Mouse (Mus musculus) ovary, postnatal 36 days (tissue): ENCODE results near the gene Dennd4a.

Experiments used
- DNase-seq: peaks from one replicate; pipeline ENCODE4 v3.0.0; 2022; ENCODE audit warnings: low spot score, mixed read lengths

Dennd4a gene

DNA sequence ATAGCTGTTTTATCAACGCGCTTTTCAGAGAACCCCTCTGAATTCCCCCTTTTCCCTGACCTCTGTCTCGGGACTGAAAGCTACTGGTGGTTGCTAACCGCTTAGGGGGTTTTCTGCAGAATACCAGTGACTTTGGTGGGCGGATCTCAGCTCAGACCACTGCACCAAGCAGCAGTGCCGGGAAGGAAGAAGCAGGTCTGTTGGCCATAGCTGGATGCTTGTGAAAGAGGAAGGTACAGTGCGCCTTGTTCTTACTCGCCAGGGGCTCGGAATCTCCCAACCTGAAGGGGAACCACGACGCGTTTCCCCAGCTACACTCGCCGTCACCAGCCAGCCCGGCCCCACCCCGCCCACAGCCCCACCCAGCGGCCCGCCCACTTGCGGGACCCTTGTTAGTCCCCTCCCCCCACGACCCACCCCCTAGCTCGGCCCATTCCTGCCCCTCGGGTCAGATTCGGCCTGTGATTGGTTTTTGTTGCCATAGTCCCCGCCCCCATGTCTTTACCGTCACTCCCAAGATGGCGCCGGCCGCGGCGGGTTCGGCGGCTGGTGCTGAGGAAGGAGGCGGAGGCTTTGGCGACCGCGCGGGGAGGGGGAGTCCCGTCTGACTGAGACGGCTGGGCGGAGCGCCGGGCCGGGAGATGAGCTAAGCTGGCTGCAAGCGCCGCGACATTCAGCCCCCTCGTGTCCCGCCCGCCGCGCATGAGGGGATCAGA, at the start of gene Dennd4a:
Dennd4a (plus strand) TSS at position 519 of the 716 bp plus-strand sequence.
- peak; percentile 98 for DNase-seq

DNA sequence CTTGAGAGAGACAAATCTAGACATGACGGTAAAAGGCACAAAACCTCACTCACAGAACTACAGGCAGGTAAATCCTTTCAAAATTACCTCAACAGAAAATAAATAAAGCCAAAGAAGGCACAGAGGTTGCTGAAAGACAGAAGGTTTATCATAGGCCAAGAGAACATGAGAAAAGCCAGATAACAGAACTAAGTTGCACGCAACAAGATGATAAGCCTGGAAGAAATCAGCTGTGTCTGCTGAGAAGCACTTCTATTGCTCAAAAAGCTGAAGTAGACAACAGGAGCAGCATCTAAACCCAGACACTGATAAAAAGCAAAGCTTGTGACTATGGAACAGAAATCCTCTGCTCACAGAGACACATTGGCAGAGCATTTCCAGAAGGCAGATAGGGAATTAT, 46.3 kb upstream of the Dennd4a start:
- DNase-seq = no peak

DNA sequence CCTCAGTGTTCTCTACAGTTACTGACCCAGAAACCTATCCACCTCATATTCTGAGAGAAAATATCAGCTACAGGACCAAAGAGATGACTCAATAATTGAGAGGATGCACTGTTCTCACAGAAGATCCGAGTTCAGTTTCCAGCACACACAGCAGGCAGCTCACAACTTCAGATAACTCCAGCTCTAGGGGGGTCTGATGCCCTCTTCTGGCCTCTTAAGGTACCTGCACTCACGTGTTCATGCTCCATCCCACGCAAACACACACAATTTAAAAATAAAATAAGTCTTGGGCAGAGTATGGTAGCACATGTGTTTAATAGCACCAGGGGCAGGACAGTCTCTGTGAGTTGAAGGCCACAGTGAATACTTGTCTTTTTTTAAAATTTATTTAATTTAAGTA, 45.0 kb upstream of the Dennd4a start:
- DNase-seq = no peak

DNA sequence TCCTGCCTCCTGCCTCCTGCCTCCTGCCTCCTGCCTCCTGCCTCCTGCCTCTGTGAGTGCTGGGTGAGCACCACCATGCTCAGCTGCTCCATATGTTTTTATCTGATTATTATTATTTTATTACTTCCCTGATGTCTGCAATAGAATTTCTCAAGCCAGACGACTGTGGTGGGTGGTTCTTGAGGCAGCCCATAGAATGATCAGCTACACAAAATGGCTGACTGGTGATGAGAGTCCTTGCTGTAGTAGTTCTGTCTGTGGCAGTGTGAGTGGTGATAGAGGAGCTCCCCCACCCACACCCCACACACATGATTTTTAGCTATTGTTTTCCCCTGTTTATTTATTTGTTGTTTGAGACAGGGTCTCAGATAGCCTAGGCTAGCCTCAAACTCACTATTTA, 43.3 kb upstream of the Dennd4a start:
- DNase-seq = no peak

DNA sequence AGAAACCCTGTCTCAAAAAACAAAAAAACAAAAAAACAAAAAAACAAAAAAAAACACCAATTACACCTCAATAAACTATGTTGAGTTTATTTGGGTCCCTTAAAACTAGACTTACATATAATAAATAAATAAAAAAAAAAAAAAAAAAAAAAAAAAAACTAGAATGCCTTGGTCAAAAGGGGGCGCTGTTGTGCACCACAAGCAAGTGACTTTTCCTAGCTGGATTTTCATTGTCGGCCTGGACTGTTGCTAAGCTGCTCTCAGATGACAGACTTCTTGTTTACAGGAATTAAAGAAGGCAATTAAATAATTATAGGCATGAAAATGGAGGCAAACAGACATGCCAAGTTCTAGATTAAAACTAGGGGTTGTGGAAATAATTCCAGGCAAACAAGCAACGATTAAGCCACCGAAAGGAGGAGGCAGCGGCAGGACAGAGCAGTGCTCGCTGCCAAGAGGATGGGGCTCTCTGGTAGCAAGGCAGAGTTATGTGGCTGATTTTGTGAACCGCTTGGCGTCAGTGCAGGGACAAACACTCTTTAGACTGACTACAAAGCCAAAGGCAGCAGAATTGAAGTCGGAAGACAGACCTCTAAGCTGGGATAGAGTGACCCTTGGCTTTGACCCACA, 42.0 kb upstream of the Dennd4a start:
- peak; percentile 25 for DNase-seq

DNA sequence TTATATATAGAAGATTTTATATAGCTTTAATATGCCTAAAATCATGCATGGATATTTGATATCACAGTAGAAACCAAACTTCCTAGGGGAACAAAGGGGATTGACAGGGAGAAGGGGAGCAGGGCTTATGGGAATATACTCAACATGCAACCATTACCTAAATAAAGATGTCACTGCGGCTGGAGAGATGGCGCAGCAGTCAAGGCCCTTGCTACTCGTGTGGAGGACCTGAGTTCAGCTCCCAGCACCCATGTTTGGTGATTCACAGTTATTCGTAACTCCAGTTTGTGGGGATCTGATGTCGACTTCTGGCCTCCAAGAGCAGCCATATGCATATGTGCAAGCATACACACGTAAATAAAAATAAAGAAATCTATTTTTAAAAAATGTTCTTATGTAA, 41.2 kb upstream of the Dennd4a start:
- DNase-seq = no peak

DNA sequence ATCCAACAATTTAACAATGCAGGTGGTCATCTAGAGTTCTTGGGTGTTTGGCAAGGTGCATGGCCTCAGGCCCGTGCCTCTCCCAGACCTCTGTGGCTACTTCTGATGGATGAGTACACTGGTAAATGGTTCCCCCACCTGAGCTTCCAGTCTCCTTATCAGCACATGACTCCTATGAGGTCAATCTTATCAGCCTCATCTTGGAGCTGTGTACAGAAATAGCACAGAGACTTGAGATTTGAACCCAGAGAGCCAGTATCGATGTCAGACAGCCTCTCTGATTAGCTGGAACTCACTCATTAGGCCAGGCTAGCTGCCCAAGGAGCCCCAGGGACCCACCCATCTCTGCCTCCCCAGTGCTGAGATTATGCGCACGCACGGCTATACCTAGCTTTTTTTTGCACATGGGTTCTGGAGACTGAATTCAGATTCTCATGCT, 40.7 kb upstream of the Dennd4a start:
- no peak for DNase-seq

DNA sequence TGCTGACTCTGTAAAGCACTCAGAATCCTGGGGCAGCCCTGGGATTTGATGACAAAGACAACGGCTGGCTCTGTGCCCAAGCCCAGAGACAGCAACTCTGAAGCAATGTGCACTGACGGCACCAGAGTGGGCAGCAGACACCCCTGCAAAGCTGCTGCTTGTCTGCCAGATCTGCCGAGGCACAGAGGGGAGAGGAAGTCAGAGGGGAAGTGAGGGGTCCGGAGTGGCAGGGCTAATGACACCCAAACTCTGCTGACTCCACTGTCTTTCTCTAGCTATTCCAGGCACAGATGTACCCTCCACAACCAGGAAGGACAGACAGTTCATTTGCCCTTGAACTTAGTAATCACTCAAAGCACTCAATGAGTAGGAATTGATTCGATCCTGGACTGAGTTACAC, 39.9 kb upstream of the Dennd4a start:
- DNase-seq = peak; percentile 22

DNA sequence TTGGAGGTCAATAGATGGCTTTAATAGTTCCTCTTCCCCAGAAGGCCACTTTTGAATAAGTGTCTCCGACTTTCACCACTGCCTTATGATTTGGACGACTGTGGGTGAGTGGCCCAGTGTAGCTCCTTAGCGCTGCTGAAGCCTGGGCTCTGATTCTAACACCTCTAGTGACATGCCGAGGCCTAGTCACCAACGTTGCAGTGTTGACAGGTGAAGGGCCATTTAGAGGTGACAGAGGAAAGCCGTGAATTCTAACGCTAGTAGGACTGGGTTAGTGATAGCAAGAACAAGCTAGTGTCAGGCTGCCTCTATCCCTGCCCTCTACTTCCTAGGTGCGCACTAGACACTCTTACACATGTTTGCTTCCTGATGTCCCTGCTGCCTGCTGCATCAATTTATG, 37.9 kb upstream of the Dennd4a start:
- DNase-seq = no peak

DNA sequence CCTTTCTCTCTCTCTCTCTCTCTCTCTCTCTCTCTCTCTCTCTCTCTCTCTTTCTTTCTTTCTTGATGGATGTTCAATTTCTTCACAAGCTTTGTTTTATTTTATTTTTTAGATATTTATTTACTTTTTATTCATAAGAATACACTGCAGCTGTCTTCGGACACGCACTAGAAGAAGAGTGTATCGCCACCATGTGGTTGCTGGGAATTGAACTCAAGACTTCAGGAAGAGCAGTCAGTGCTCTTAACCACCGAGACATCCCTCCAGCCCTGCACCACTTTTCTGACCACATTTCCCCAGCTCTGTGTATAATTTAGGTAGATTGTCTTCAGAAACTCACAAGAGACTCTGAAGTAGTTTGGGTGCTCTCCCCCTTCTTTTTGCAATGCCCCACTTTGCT, 37.2 kb upstream of the Dennd4a start:
- no peak for DNase-seq

DNA sequence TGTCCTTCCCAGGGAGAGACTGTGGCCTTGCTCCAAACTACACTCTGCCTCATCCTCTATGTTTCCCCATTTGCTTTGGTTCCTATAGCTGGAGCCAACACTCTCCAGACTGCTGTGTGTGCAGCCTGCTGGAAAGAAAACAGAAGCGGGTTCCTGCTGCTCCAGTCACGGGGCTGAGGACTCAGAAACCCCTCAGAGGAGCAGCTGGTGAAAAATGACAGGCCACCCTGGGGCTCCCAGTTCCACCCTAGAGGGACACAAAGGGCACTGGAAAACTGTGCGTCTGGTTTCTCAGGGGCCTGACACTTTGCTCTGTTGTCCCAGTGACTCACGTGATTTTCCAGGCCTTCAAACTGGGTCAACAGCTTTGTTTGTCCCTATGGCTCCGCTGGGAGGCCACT, 36.7 kb upstream of the Dennd4a start:
- DNase-seq = no peak

DNA sequence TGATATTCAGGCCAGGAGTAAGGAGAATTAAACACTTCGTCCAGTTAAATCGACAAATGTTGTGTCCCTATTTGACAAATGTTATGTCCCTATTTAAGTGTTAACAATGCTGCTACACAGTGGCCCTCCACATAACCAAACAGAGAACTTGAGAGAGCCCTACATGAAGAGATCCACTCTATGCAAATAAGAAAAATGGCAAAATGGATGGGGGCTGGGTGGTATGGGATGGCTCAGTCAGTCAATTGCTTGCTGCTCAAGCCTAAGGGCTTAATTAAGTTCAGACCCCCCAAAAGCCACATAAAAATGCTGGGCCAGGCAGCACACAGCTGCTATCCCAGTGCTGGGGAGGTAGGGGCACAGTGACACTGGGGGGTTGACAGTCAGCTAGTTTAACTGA, 36.3 kb upstream of the Dennd4a start:
- DNase-seq = no peak

DNA sequence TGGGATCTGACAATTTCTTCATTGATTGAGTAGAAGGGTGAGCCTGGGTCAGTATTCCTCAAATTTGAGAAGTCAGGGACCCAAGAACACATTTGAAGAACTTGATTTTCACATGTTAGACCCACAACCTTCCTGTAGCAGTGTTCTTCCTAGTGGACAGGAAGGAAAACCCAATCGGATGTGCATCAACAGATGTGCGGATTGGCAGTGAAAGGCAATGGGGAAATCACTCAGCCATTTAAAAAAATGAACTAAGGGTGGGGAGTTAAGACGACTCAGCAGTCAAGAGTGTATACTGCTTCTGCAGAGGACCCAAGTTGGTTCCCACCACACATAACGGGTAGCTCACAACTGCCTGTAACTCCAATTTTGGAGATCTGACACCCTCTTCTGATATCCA, 35.6 kb upstream of the Dennd4a start:
- no peak for DNase-seq

DNA sequence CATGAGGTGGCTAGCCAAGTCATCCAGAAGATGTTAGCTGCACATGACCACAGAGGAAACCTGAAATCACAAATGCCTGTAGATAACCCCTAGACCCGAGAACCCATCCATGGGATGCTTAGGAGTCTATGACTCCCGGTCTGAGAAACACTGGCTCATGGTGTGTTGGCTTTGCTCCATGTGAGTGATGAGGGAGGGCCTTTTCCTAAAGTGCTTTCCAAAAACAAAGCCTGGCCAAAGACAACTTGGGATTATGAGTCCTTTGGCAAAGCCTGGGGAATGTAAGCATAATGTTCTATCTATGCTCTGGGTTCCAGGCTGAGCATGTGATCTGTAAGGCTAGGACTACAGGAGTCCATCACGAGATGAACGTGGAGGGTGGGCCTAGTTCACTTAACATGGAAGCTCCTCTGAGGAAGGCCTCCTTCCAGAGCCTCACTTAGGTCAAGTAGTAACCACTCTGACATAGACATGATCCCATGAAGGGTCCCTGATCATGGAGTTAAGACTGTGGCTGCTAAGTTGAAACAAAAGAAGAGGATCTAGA, 33.6 kb upstream of the Dennd4a start:
- no peak for DNase-seq

DNA sequence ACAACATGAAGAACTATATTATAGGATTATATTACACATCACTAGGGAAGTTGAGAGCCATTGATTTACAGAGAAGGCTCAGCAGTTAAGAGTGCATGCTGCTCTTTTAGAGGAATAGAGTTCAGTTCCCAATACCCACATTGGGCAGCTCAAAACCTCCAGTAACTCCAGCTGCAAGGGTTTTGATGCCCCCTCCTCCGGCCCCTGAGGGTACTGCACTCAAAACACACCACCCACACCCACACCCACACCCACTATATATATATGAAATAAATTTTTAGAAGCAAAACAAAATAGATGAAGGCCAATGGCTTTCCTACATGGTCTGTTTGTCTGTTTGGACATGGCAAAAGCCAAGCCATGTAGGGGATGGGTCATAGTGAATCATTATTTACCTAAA, 33.0 kb upstream of the Dennd4a start:
- no peak for DNase-seq

DNA sequence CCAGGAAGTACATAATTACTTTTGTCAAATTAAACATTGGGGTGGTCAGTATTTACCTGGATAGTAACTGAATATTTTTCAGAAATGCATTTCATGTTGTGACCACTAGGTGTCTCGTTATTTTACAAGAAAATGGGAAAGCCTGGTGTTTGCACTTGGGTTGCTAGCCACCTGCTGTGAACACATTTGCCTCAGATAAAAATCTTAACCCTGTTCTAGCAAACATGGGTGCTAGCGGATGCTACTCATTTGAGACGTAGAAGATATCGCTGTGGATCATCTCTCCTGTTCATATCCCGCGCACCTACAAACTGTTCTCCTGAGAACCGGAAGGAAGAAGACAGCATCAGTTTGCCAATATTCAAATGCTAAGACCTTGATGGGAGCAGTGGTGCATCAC, 31.5 kb upstream of the Dennd4a start:
- DNase-seq = no peak

DNA sequence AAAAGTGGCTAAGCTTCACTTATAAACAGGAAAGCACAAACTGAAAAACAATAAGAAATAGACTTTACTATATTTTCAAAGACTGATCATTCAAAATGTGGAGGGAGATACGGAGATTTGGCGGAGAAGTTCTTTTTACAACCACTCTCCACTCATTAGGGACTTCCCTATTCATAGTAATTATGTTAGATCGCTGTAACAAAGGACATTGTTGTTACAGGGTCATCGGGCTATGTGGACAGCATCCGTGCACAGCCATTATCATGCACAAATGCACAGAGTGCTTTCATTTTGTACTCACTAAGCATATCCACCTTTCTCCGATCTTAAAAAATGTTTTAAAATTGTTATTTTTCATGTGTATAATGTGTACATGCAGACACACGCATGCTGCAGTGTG, 27.6 kb upstream of the Dennd4a start:
- no peak for DNase-seq

DNA sequence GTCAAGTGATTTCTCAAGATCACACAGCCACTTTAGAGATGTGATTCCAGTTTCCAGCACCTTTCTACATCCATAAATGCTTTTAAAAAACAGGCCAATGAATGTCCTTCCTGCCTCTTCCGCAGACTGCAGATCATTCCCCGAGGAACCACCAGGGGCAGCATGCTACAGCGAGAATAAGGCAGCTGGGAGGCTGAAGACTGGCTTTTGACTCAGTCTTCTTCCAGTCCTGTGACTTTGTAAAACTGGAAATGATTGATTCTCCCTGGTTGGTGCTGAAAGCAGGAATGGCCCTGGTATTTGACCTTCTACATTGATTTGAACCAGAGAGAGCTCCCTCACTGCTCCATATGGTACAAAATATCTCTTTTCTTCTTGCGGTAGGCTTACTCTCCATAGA, 26.3 kb upstream of the Dennd4a start:
- peak; percentile 68 for DNase-seq

DNA sequence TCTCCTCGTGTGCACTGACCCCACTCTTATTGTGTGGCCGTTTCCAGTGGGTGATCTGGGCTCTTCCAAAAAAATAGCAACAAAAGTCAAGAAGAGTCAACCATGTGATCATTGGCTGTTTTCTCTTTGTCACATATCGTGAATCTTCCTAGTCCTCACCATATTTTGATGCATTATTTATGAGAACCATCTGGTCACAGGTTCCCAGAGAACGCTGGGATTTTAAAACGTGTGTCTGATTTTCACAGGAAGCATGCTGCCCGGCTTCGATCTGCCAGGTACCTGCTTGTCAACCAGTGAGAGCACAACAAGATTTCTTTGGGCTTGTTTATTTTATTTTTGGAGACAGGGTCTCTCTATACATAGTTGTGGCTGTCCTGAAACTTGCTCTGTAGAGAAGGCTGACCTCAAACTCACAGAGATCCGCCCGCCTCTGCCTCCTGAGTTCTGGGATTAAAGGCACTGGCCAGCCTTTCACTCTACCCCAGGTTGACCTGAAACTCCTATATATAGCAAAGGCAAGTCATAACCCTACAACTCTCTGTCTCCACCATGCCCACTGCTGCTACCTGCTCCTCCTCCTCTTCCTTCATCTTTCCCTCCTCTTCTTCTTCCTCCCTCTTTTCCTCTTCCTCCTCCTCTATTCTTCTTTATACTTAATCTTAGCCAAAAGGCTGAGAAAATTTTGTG, 24.8 kb upstream of the Dennd4a start:
- DNase-seq = no peak

DNA sequence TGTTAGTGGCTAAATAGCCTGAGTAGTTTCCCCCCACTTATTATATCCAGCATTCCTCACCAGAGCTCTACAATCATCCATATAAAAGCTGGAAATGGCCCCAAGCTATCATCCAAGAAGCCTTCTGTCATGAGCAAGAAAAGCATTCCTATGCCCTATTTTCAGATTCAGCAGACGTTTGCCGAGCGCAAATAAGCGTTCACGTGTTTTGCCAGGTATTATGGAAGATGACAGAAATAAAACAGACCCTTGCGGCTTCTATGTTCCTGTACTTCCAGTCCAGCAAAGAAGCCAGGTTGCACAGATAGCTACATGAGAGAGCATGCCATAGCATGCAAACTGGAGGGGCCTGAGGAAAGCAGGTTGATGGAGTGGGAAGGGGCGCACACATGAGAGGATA, 23.1 kb upstream of the Dennd4a start:
- DNase-seq = no peak

DNA sequence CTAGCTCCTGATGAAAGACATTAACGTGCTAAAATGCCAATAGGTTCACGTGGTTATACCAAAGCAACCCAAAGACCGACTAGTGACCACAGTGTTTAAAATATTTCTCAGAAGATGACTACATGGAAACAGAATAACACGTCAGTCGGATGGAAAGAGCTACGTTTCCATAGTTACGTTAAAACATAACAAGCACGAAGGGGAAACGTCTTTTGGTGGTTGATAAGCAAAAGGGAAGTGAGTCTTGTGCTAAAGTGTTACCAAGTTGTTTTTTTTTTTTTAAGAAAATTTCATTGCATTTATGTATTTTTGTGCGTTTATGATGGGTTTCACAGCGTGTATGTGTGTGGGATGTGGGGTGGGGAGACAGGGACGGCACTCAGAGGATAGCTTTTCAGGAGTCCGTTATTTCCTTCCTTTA, 21.8 kb upstream of the Dennd4a start:
- DNase-seq = no peak

DNA sequence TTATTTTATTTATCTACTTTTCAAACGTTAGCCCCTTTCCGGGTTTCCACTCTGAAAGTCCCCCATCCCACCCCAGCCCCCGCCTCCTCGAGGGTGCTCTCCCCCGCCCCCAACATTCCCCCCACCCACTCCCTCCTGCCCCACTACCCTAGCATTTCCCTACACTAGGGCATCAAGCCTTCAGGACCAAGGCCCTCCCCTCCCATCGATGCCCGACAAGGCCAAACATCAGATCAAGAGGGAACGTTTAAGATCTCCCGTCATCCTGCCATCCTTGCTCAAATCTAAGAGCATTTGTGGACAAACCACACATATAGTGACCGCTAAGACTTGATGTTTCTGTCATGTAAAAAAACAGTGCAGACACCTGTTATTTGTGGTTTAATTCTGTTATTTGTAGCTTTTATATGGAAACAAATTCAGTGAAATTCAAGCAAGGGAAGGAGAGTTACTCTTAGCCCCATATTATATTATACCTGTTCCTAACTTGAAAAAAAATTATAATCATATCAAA, 21.2 kb upstream of the Dennd4a start:
- no peak for DNase-seq
